Mouse (Mus musculus): ENCODE measurements around the gene C1qtnf1. TPM values are rescaled to one million over a fixed set of nuclear protein-coding genes. Genes with fewer than 3 reads are reported as not detected.
A peak's percentile ranks its signal among the peaks of the same experiment; 100 is the strongest.

C1qtnf1 gene
- polyA plus RNA-seq, 1 experiment from 2014 or later: 4.1 TPM

GRCm38 (mm10) chr11:118400566-118400936 is 27.5 kb upstream of the C1qtnf1 start:
- WGBS: 48% methylated on average over 6 of the region's 6 CpGs
- H3K27ac ChIP-seq (ENCODE audit: low read length): no peak overlapping the region
- H3K9me3 ChIP-seq (replicated peaks; ENCODE audit: control insufficient read depth, low read length, poor library complexity, severe bottlenecking): no peaks in the 10 kb centered on the region
- no peak overlapping the region for H3K4me3 ChIP-seq (ENCODE audit: low read depth, low read length)
- H3K4me1 ChIP-seq (ENCODE audit: control insufficient read depth, insufficient read depth, low read length): 0 out of 2 replicates have a peak, but pooled peaks cover 2% of the 10 kb centered on the region
- no peak overlapping the region for H3K9ac ChIP-seq (ENCODE audit: low read depth, low read length)
- no peaks in the 10 kb centered on the region for H3K27me3 ChIP-seq (ENCODE audit: control insufficient read depth, insufficient read depth, low read depth, low read length)
- ATAC-seq: no peak
- H3K4me2 ChIP-seq (ENCODE audit: low read length): no peak overlapping the region
- H3K36me3 ChIP-seq (ENCODE audit: control insufficient read depth, insufficient read depth, low read length): no peaks in the 10 kb centered on the region

- no peak for ATAC-seq
- H3K36me3 ChIP-seq (ENCODE audit: control insufficient read depth, insufficient read depth, low read length): no peaks in the 10 kb centered on the region
- 90% methylated on average over 4 of the region's 4 CpGs for WGBS
- no peak overlapping the region for H3K4me2 ChIP-seq (ENCODE audit: low read length)
- H3K9me3 ChIP-seq (replicated peaks; ENCODE audit: control insufficient read depth, low read length, poor library complexity, severe bottlenecking): no peaks in the 10 kb centered on the region
- no peak overlapping the region for H3K4me3 ChIP-seq (ENCODE audit: low read depth, low read length)
- no peaks in the 10 kb centered on the region for H3K27me3 ChIP-seq (ENCODE audit: control insufficient read depth, insufficient read depth, low read depth, low read length)
- H3K4me1 ChIP-seq (ENCODE audit: control insufficient read depth, insufficient read depth, low read length): 0 out of 2 replicates have a peak, but pooled peaks cover 2% of the 10 kb centered on the region
- H3K9ac ChIP-seq (ENCODE audit: low read depth, low read length): no peak overlapping the region
- H3K27ac ChIP-seq (ENCODE audit: low read length): no peak overlapping the region
Measured at GRCm38 (mm10) chr11:118401195-118401594, 26.8 kb upstream of the C1qtnf1 start.

DNA sequence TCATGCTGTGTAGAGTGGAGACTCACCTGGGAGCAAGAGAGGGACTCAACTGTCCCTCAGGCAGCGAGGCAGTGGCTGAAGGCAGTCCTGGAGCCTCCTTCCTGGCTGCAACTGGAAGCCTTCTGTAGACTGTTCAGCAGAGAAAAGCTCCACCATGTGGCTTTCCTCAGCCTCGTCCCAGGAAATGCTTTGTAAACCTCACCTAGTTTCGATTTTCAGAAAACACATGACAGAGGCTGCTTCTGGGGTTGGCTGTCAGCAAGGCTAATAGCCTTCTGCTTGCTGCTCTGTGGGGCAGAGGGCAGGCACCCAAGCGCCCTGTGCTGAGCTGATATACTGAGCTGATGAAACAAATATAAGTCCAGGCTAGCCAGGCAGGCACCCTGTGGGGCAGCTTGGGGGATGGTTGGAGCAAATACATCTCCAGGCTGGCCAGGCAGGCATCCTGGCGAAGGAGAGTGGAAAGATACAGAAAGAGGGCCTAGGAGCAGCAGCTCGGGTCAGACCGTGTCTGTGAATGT is 26.2 kb upstream of the C1qtnf1 start, which contains the start of gene Lgals3bp:
TSS of gene Lgals3bp (minus strand) at position 333 of the 521 bp plus-strand sequence.
- no peaks in the 10 kb centered on the region for H3K27me3 ChIP-seq (ENCODE audit: control insufficient read depth, insufficient read depth, low read depth, low read length)
- ATAC-seq: no peak
- peak within 1 kb of the TSS; percentile 20; the same call in 1 of the 2 replicates for H3K27ac ChIP-seq (ENCODE audit: low read length)
- peak within 1 kb of the TSS; percentile 38; the same call in 1 of the 2 replicates for H3K9ac ChIP-seq (ENCODE audit: low read depth, low read length)
- H3K4me2 ChIP-seq (ENCODE audit: low read length): no peak within 1 kb of the TSS
- H3K9me3 ChIP-seq (replicated peaks; ENCODE audit: control insufficient read depth, low read length, poor library complexity, severe bottlenecking): no peaks in the 10 kb centered on the region
- no peaks in the 10 kb centered on the region; the same call in 1 of the 2 replicates for H3K36me3 ChIP-seq (ENCODE audit: control insufficient read depth, insufficient read depth, low read length)
- WGBS: 57% methylated on average over 7 of the region's 7 CpGs
- 0 out of 2 replicates have a peak, but pooled peaks cover 2% of the 10 kb centered on the region for H3K4me1 ChIP-seq (ENCODE audit: control insufficient read depth, insufficient read depth, low read length)
- no peak within 1 kb of the TSS for H3K4me3 ChIP-seq (ENCODE audit: low read depth, low read length)

DNA sequence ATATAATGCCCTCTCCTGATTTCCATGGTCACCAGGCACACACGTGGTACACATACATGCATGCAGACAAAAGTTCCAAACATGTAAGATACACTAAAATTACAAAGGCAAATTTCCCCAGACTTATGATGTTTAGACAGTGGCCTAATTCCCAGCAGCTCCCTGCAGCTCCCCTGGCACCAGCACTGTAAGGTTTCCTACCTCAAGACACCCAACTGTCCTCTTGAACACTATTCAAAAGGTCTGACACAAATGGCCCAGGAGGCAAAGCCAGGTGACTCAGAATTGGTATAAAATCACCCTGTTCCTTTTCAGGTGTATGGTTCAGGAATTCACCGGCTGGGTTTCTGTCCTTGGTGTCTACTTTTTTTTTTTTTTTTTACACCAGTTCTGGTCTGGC is 24.8 kb upstream of the C1qtnf1 start:
- H3K27ac ChIP-seq (ENCODE audit: low read length): no peak overlapping the region
- no peaks in the 10 kb centered on the region for H3K27me3 ChIP-seq (ENCODE audit: control insufficient read depth, insufficient read depth, low read depth, low read length)
- H3K4me1 ChIP-seq (ENCODE audit: control insufficient read depth, insufficient read depth, low read length): 0 out of 2 replicates have a peak, but pooled peaks cover 2% of the 10 kb centered on the region
- H3K4me2 ChIP-seq (ENCODE audit: low read length): no peak overlapping the region
- H3K9me3 ChIP-seq (replicated peaks; ENCODE audit: control insufficient read depth, low read length, poor library complexity, severe bottlenecking): no peaks in the 10 kb centered on the region
- H3K4me3 ChIP-seq (ENCODE audit: low read depth, low read length): no peak overlapping the region
- peaks cover 10% of the 10 kb centered on the region; the same call in 1 of the 2 replicates for H3K36me3 ChIP-seq (ENCODE audit: control insufficient read depth, insufficient read depth, low read length)
- no peak overlapping the region for H3K9ac ChIP-seq (ENCODE audit: low read depth, low read length)
- no peak for ATAC-seq
- WGBS: 87% methylated on average over 2 of the region's 2 CpGs

- Histone ChIP-seq H3K4me1 (ENCODE audit: control insufficient read depth, insufficient read depth, low read length) (0 out of 2 replicates have a peak, but pooled peaks cover 2% of the 10 kb centered on the region), H3K4me2 (ENCODE audit: low read length) (no peak overlapping the region), H3K9me3 (replicated peaks; ENCODE audit: control insufficient read depth, low read length, poor library complexity, severe bottlenecking) (no peaks in the 10 kb centered on the region), H3K27me3 (ENCODE audit: control insufficient read depth, insufficient read depth, low read depth, low read length) (no peaks in the 10 kb centered on the region), H3K9ac (ENCODE audit: low read depth, low read length) (no peak overlapping the region), H3K4me3 (ENCODE audit: low read depth, low read length) (no peak overlapping the region), H3K27ac (ENCODE audit: low read length) (no peak overlapping the region), H3K36me3 (ENCODE audit: control insufficient read depth, insufficient read depth, low read length) (peaks cover 18% of the 10 kb centered on the region)
- WGBS: 71% methylated on average over 6 of the region's 6 CpGs
- ATAC-seq: no peak
Measured at GRCm38 (mm10) chr11:118403951-118404899, 23.8 kb upstream of the C1qtnf1 start.

GRCm38 (mm10) chr11:118405311-118405710 is 22.7 kb upstream of the C1qtnf1 start:
- no peak overlapping the region for H3K9ac ChIP-seq (ENCODE audit: low read depth, low read length)
- no peak overlapping the region for H3K4me2 ChIP-seq (ENCODE audit: low read length)
- H3K4me3 ChIP-seq (ENCODE audit: low read depth, low read length): no peak overlapping the region
- peaks cover 18% of the 10 kb centered on the region for H3K36me3 ChIP-seq (ENCODE audit: control insufficient read depth, insufficient read depth, low read length)
- H3K27me3 ChIP-seq (ENCODE audit: control insufficient read depth, insufficient read depth, low read depth, low read length): no peaks in the 10 kb centered on the region
- H3K27ac ChIP-seq (ENCODE audit: low read length): no peak overlapping the region
- ATAC-seq: no peak
- H3K9me3 ChIP-seq (replicated peaks; ENCODE audit: control insufficient read depth, low read length, poor library complexity, severe bottlenecking): no peaks in the 10 kb centered on the region
- 97% methylated on average over 8 of the region's 8 CpGs for WGBS
- 0 out of 2 replicates have a peak, but pooled peaks cover 2% of the 10 kb centered on the region for H3K4me1 ChIP-seq (ENCODE audit: control insufficient read depth, insufficient read depth, low read length)

- Histone ChIP-seq H3K27ac (ENCODE audit: low read length) (no peak overlapping the region), H3K27me3 (ENCODE audit: control insufficient read depth, insufficient read depth, low read depth, low read length) (no peaks in the 10 kb centered on the region), H3K4me1 (ENCODE audit: control insufficient read depth, insufficient read depth, low read length) (no peaks in the 10 kb centered on the region), H3K9ac (ENCODE audit: low read depth, low read length) (no peak overlapping the region), H3K9me3 (replicated peaks; ENCODE audit: control insufficient read depth, low read length, poor library complexity, severe bottlenecking) (no peaks in the 10 kb centered on the region), H3K36me3 (ENCODE audit: control insufficient read depth, insufficient read depth, low read length) (peaks cover 22% of the 10 kb centered on the region), H3K4me3 (ENCODE audit: low read depth, low read length) (no peak overlapping the region), H3K4me2 (ENCODE audit: low read length) (no peak overlapping the region)
- no peak for ATAC-seq
- WGBS: 87% methylated on average over 5 of the region's 5 CpGs
Measured at GRCm38 (mm10) chr11:118406521-118406920, 21.5 kb upstream of the C1qtnf1 start.

- H3K9ac ChIP-seq (ENCODE audit: low read depth, low read length): no peak overlapping the region
- peaks cover 22% of the 10 kb centered on the region for H3K36me3 ChIP-seq (ENCODE audit: control insufficient read depth, insufficient read depth, low read length)
- H3K9me3 ChIP-seq (replicated peaks; ENCODE audit: control insufficient read depth, low read length, poor library complexity, severe bottlenecking): no peaks in the 10 kb centered on the region
- no peak overlapping the region for H3K4me3 ChIP-seq (ENCODE audit: low read depth, low read length)
- no peak overlapping the region for H3K27ac ChIP-seq (ENCODE audit: low read length)
- H3K4me2 ChIP-seq (ENCODE audit: low read length): no peak overlapping the region
- H3K4me1 ChIP-seq (ENCODE audit: control insufficient read depth, insufficient read depth, low read length): no peaks in the 10 kb centered on the region
- no peak for ATAC-seq
- no peaks in the 10 kb centered on the region for H3K27me3 ChIP-seq (ENCODE audit: control insufficient read depth, insufficient read depth, low read depth, low read length)
- 80% methylated on average over 23 of the region's 23 CpGs for WGBS
Measured at GRCm38 (mm10) chr11:118407318-118407910, 20.6 kb upstream of the C1qtnf1 start.

All from midbrain, embryonic 16.5 days (tissue).